Mouse (Mus musculus) limb, embryonic 15.5 days (tissue): ENCODE results near the gene Vmn2r23. TPM values are rescaled to one million over a fixed set of nuclear protein-coding genes. Genes with fewer than 3 reads are reported as not detected.
"Not testable (repeated sequence)": the region's sequence is repeated elsewhere in the genome, so short reads cannot be mapped to it uniquely, and the experiment has no call there.

Source experiments
- ATAC-seq: fragments of 200-750 bp; cut with Nextera tagmentation; 2 replicates; pipeline ENCODE4 v1.8.0; 2017; ENCODE audit warnings: low read depth, moderate TSS enrichment; ENCODE audit not compliant: insufficient number of reproducible peaks, low FRiP score, low TSS enrichment
- H3K27ac ChIP-seq: fragments of 300-500 bp; sonication (generic); 2 replicates; pipeline ENCODE4 v1.5.1; 2015; ENCODE audit warnings: moderate library complexity, mild to moderate bottlenecking, inconsistent platforms
- H3K27me3 ChIP-seq: fragments of 300-500 bp; sonication (generic); 2 replicates; pipeline ENCODE4 v1.6.1; 2015; ENCODE audit warnings: inconsistent platforms
- H3K36me3 ChIP-seq: fragments of 300-500 bp; sonication (generic); 2 replicates; pipeline ENCODE4 v1.6.1; 2015; ENCODE audit warnings: inconsistent platforms
- H3K4me1 ChIP-seq: fragments of 300-500 bp; sonication (generic); 2 replicates; pipeline ENCODE4 v1.6.1; 2015; ENCODE audit warnings: inconsistent platforms
- H3K4me2 ChIP-seq: fragments of 300-500 bp; sonication (generic); 2 replicates; pipeline ENCODE4 v1.6.1; 2015; ENCODE audit warnings: mild to moderate bottlenecking, inconsistent platforms
- H3K4me3 ChIP-seq: fragments of 300-500 bp; sonication (generic); 2 replicates; pipeline ENCODE4 v1.5.1; 2015; ENCODE audit warnings: mild to moderate bottlenecking, inconsistent platforms
- H3K9ac ChIP-seq: fragments of 300-500 bp; sonication (generic); 2 replicates; pipeline ENCODE4 v1.6.1; 2015; ENCODE audit warnings: inconsistent platforms
- H3K9me3 ChIP-seq: fragments of 300-500 bp; sonication (generic); 2 replicates; pipeline ENCODE4 v1.6.1; 2016; ENCODE audit warnings: inconsistent platforms
- WGBS: fragments of 180-500 bp; shearing (Covaris S2); methylation state at CpG from one replicate; pipeline ENCODE4 v1.1.7; 2015; 5-methylcytosine and 5-hydroxymethylcytosine counted together
- polyA plus RNA-seq: library from polyadenylated mRNA; unstranded; fragments of >200 nt; fragmentation: Nextera tagmentation; extraction: Ambion mirVana; gene quantifications from 2 replicates; pipeline ENCODE4 v1.2.1, GENCODE M21; 2015

The Vmn2r23 gene
- polyA plus RNA-seq: not detected in 2 replicates

GRCm38 (mm10) chr6:123702370-123702769, at the start of gene Vmn2r23:
Gene Vmn2r23, plus strand, starts transcription at chr6:123702670.
- ATAC-seq: no peak
- no peak within 1 kb of the TSS for H3K4me2 ChIP-seq
- no peaks in the 10 kb centered on the region for H3K4me1 ChIP-seq
- no peaks in the 10 kb centered on the region for H3K9me3 ChIP-seq
- H3K4me3 ChIP-seq: no peak within 1 kb of the TSS
- no peaks in the 10 kb centered on the region for H3K27me3 ChIP-seq
- H3K36me3 ChIP-seq: no peaks in the 10 kb centered on the region
- no peak within 1 kb of the TSS for H3K9ac ChIP-seq
- H3K27ac ChIP-seq: no peak within 1 kb of the TSS
- WGBS: 80% methylated on average over 1 of the region's 1 CpGs

GRCm38 (mm10) chr6:123657040-123657439, 45.4 kb upstream of the Vmn2r23 start:
- no peak overlapping the region for H3K27ac ChIP-seq
- no peaks in the 10 kb centered on the region for H3K27me3 ChIP-seq
- no peaks in the 10 kb centered on the region for H3K9me3 ChIP-seq
- no peaks in the 10 kb centered on the region for H3K36me3 ChIP-seq
- 68% methylated on average over 6 of the region's 6 CpGs for WGBS
- no peak overlapping the region for H3K4me3 ChIP-seq
- no peak overlapping the region for H3K4me2 ChIP-seq
- no peak overlapping the region for H3K9ac ChIP-seq
- no peak for ATAC-seq
- H3K4me1 ChIP-seq: no peaks in the 10 kb centered on the region

GRCm38 (mm10) chr6:123696639-123697038, 5.8 kb upstream of the Vmn2r23 start:
- not testable (repeated sequence) for H3K27ac ChIP-seq, H3K4me3 ChIP-seq, H3K4me1 ChIP-seq, H3K9ac ChIP-seq, H3K36me3 ChIP-seq, ATAC-seq, H3K27me3 ChIP-seq, H3K4me2 ChIP-seq, H3K9me3 ChIP-seq
- 69% methylated on average over 1 of the region's 1 CpGs for WGBS

- no peaks in the 10 kb centered on the region for H3K36me3 ChIP-seq
- H3K9ac ChIP-seq: no peak overlapping the region
- no peak overlapping the region for H3K27ac ChIP-seq
- H3K4me1 ChIP-seq: no peaks in the 10 kb centered on the region
- H3K27me3 ChIP-seq: no peaks in the 10 kb centered on the region
- ATAC-seq: no peak
- H3K4me3 ChIP-seq: no peak overlapping the region
- no peak overlapping the region for H3K4me2 ChIP-seq
- no peaks in the 10 kb centered on the region for H3K9me3 ChIP-seq
These were observed 5.3 kb upstream of the Vmn2r23 start for GRCm38 (mm10) chr6:123697213-123697612.

GRCm38 (mm10) chr6:123770031-123770430, 67.6 kb downstream of the Vmn2r23 start:
- Histone ChIP-seq H3K4me2 (no peak overlapping the region), H3K27me3 (no peaks in the 10 kb centered on the region), H3K4me3 (no peak overlapping the region), H3K36me3 (no peaks in the 10 kb centered on the region), H3K27ac (no peak overlapping the region), H3K9ac (no peak overlapping the region), H3K9me3 (no peaks in the 10 kb centered on the region), H3K4me1 (no peaks in the 10 kb centered on the region)
- ATAC-seq: no peak
- 83% methylated on average over 3 of the region's 3 CpGs for WGBS

GRCm38 (mm10) chr6:123778579-123778978, 76.1 kb downstream of the Vmn2r23 start, which contains the start of gene Vmn2r24:
Gene Vmn2r24, plus strand, starts transcription at chr6:123778879.
- no peak for ATAC-seq

GRCm38 (mm10) chr6:123784857-123785256, 82.4 kb downstream of the Vmn2r23 start:
- ATAC-seq: no peak

More at GRCm38 (mm10) chr6:123778579-123778978, 76.1 kb downstream of the Vmn2r23 start, which contains the start of gene Vmn2r24:
- H3K9ac ChIP-seq: no peak within 1 kb of the TSS
- H3K4me3 ChIP-seq: no peak within 1 kb of the TSS
- H3K36me3 ChIP-seq: no peaks in the 10 kb centered on the region
- 60% methylated on average over 1 of the region's 1 CpGs for WGBS
- no peak within 1 kb of the TSS for H3K27ac ChIP-seq
- no peaks in the 10 kb centered on the region for H3K4me1 ChIP-seq
- no peaks in the 10 kb centered on the region for H3K9me3 ChIP-seq
- no peak within 1 kb of the TSS for H3K4me2 ChIP-seq
- H3K27me3 ChIP-seq: no peaks in the 10 kb centered on the region

GRCm38 (mm10) chr6:123793746-123794145, 91.3 kb downstream of the Vmn2r23 start:
- ATAC-seq: no peak
- no peak overlapping the region for H3K4me3 ChIP-seq
- WGBS: 50% methylated on average over 9 of the region's 9 CpGs
- H3K4me2 ChIP-seq: no peak overlapping the region
- no peak overlapping the region for H3K9ac ChIP-seq
- no peaks in the 10 kb centered on the region for H3K36me3 ChIP-seq
- H3K9me3 ChIP-seq: no peaks in the 10 kb centered on the region
- no peak overlapping the region for H3K27ac ChIP-seq
- H3K27me3 ChIP-seq: no peaks in the 10 kb centered on the region
- no peaks in the 10 kb centered on the region for H3K4me1 ChIP-seq

More at GRCm38 (mm10) chr6:123784857-123785256, 82.4 kb downstream of the Vmn2r23 start:
- Histone ChIP-seq H3K9me3 (no peaks in the 10 kb centered on the region), H3K4me3 (no peak overlapping the region), H3K27ac (no peak overlapping the region), H3K4me2 (no peak overlapping the region), H3K4me1 (no peaks in the 10 kb centered on the region), H3K9ac (no peak overlapping the region), H3K27me3 (no peaks in the 10 kb centered on the region), H3K36me3 (no peaks in the 10 kb centered on the region)
- 67% methylated on average over 2 of the region's 2 CpGs for WGBS

Other genes with a start within 250 kb of the Vmn2r23 start
- not detected in 2 replicates for gene Vmn2r21, start 169.3 kb upstream of the Vmn2r23 start, polyA plus RNA-seq
- gene Vmn2r22, start 51.9 kb upstream of the Vmn2r23 start, polyA plus RNA-seq: not detected in 2 replicates
- gene Vmn2r24, start 76.2 kb downstream of the Vmn2r23 start, polyA plus RNA-seq: not detected in 2 replicates
- gene Vmn2r25, start 150.8 kb downstream of the Vmn2r23 start, polyA plus RNA-seq: not detected in 2 replicates